Mouse (Mus musculus): ENCODE measurements at regions not wholly inside any gene's neighbourhood (a gene's known extent, or its start where the extent isn't known, plus 50 kb on each side); places are given as distances from the start of the nearest gene placed in this dataset.

GRCm38 (mm10) chr8:36304809-36305208 is 539.2 kb downstream of the Gm19410 start:
- no peak for DNase-seq (ENCODE audit: low spot score in 2 of 2)

DNA sequence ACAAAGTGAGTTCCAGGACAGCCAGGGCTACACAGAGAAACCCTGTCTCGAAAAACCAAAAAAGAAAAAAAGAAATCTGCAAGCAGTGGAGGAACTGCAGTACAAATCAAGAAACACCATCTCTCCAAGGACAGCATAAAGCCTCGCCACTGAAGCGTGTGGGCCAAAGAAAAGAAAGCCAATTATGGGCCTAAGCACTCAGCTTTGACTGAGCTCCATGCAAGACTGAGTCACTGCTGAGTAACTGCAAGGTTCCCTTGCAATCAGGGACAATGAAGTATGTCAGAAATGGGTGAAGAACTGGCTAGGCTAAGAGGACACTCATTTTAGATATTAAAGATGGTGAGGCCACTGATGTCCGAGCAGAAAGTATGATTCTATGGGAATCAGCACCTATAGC is 540.7 kb downstream of the Gm19410 start:
- DNase-seq (ENCODE audit: low spot score in 2 of 2), result no peak

- DNase-seq (ENCODE audit: low spot score in 2 of 2), result no peak
These were observed 541.9 kb downstream of the Gm19410 start for GRCm38 (mm10) chr8:36307496-36307895.

DNA sequence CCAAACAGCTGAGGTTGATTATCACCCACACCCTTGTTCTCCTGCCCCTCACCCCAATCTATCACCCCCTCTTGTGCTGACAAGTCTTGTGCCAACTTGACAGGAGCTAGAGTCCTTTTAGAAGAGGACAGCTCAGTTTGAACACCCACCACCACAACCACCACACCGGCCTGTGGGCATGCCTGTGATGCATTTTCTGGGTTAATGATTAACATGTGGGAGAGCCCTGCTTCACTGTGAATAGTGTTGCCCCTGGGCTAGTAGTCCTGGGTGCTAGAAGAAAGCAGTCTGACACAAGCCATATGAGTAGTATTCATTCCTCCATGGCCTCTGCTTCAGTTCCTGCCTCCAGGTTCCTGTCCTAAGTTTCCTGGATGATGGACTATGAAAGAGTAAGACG is 542.5 kb downstream of the Gm19410 start:
- DNase-seq (ENCODE audit: low spot score in 2 of 2), result no peak

GRCm38 (mm10) chr8:36309326-36309725 is 543.7 kb downstream of the Gm19410 start:
- no peak for DNase-seq (ENCODE audit: low spot score in 2 of 2)

DNA sequence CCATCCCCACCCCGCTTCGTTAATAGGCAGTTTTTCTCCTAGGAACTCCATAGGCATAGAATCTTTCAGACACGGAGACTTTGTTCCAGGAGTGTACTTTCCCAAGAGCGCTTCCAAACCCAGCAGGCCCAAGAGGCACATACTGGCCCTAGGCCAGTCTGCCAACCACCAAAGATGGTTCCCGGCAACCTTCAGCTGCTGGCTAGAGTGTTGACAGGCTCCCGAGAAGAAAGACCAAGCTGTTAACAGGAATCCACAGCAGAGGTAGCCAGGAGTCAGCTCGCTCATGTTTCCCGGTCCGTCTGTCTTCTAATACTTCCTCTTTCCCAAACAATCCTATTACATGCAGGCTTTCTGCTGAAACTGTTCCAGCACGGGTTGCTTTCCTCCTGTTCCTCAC is 544.4 kb downstream of the Gm19410 start:
- DNase-seq (ENCODE audit: low spot score in 2 of 2), result no peak

- DNase-seq (ENCODE audit: low spot score in 2 of 2), result no peak
These were observed 546.1 kb downstream of the Gm19410 start for GRCm38 (mm10) chr8:36311734-36312133.

DNA sequence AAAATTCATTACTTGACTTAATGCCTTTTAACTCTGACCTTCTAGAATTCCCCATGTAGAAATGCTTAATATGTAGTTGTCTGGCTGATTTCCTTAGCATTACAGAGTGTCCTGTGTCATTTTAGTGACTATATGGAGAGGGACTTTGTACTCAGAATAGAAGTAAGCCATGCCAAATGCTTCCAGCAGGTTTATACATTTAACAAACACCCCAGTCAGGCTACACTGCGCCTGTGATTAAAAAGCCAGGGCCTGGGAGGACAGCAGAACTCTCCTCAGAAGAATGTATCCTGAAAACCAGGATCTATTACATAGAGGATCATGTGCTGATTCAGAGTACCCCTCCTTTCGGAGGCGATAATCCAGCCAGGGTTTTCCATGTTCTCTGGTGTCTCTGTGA is 547.4 kb downstream of the Gm19410 start:
- no peak for DNase-seq (ENCODE audit: low spot score in 2 of 2)

GRCm38 (mm10) chr8:36318396-36318795 is 552.8 kb downstream of the Gm19410 start:
- DNase-seq (ENCODE audit: low spot score in 2 of 2), result no peak

- DNase-seq (ENCODE audit: low spot score in 2 of 2), result no peak
These were observed 553.3 kb downstream of the Gm19410 start for GRCm38 (mm10) chr8:36318884-36319283.

GRCm38 (mm10) chr8:36319314-36319959 is 553.8 kb downstream of the Gm19410 start:
- DNase-seq (ENCODE audit: low spot score in 2 of 2), result no peak

GRCm38 (mm10) chr8:36322125-36322524 is 556.5 kb downstream of the Gm19410 start:
- DNase-seq (ENCODE audit: low spot score in 2 of 2), result no peak

DNA sequence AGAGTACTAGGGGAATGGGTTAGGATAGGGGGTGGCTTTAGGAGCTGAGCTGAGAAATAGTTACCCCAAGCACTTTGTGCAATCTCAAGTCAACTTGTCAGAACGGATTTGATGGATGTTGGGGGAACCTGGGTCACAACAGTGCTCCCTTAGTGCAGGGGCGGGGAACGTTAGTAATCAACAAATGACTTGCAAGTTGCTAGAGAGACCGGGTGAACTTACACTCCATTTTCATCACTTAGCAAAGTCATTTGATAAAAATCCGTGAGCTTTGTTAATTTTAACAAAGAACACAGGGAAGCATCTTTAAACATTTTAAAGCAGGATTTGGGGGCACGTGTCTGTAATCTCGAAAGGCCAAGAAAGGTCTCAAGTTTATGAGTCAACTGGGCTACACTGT is 557.0 kb downstream of the Gm19410 start:
- no peak for DNase-seq (ENCODE audit: low spot score in 2 of 2)

- no peak for DNase-seq (ENCODE audit: low spot score in 2 of 2)
These were observed 573.0 kb downstream of the Gm19410 start for GRCm38 (mm10) chr8:36338628-36339027.

GRCm38 (mm10) chr8:36339449-36339848 is 573.9 kb downstream of the Gm19410 start:
- no peak for DNase-seq (ENCODE audit: low spot score in 2 of 2)

DNA sequence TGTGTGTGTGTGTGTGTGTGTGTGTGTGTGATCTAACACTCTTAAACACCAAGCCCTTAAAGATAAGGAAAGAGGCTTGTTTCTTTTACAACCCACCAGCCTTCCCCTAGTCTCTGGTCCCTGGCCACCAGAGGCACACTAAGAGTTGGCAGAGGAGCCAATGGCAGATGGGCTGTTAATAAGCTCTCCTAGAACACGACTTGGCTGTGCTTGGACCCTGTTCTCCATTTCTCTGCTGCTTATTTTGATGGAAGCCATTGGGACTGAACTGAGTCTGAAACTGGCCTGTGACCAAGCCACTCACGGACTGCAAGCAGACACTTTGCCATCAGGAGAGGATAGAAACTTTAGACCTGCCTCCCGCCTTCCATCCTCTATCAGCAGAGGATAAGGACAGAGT is 574.9 kb downstream of the Gm19410 start:
- no peak for DNase-seq (ENCODE audit: low spot score in 2 of 2)

- no peak for DNase-seq (ENCODE audit: low spot score in 2 of 2)
These were observed 576.4 kb downstream of the Gm19410 start for GRCm38 (mm10) chr8:36341965-36342364.

DNA sequence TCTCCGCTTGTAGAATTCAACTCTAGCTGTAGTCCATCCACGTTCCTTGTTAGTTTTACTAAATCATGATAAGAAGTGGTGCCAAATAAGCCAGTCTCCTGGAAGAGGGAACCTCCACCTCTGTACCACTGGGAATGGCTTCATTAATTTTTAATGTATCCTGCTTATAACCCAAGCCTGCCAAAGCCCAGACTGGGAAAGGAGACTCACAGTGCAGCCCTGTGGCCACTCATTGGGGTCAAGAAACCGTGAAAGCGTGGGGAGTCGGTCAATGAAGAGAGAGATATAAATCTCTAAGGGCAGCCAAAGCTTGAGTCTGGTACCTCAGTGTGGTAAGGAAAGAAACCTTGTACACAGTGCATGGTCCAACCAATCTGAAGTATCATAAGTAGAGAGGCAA is 577.1 kb downstream of the Gm19410 start:
- DNase-seq (ENCODE audit: low spot score in 2 of 2), result no peak

DNA sequence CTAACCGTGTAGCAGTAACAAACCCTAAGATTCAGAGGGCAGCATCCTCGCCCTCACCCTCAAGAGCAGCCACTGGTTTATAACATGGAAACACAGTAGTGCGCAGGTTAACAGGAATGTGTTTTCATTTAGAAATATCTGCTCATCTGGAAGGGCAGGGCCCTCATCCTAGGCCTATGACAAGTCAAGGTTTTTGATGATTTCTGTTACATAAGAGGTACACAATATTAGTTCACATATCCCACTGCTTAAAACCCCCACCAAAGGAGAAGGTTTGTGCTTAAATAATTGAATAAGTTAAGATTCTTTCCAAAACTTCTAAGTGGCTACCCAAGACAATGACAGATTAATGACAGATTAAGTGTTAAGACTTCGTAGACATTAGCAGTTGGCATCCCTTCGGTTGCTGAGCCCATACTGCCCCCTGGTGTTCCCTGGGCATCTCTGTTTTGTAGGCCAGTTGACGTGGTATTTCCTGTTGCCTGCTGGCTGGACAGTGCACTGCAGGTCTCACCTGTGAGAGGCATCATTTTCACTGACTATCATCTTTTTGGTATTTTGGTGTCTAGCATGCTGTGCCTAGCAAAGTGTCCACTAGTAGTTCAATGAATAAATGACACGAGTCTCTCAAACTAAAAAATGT is 581.2 kb downstream of the Gm19410 start:
- DNase-seq (ENCODE audit: low spot score in 2 of 2), result peak; percentile 64 to 69

DNA sequence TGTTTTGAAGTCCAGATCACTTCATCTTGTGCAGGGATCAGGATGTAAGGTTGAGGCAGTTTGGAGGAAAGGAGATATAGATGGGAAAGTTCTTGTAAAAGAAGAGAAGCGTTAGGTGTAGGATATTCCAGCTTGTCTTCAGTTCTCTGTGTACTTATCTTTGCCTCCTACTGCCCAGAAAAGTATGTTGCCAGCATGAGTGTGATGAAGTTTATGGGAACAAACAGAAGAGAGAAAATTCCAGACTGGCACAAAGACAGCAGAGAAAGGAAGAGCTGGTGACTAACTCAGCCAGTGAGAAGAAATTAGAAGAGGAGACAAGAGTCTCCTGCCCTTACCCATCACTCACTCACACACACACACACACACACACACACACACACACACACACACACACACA is 582.5 kb downstream of the Gm19410 start:
- no peak for DNase-seq (ENCODE audit: low spot score in 2 of 2)

- DNase-seq (ENCODE audit: low spot score in 2 of 2), result no peak
These were observed 589.3 kb downstream of the Gm19410 start for GRCm38 (mm10) chr8:36354926-36355325.

- no peak for DNase-seq (ENCODE audit: low spot score in 2 of 2)
These were observed 593.4 kb downstream of the Gm19410 start for GRCm38 (mm10) chr8:36358998-36359397.

GRCm38 (mm10) chr8:36361255-36361654 is 595.7 kb downstream of the Gm19410 start:
- DNase-seq (ENCODE audit: low spot score in 2 of 2), result peak; percentile 9 to 13

- DNase-seq (ENCODE audit: low spot score in 2 of 2), result no peak
These were observed 596.2 kb downstream of the Gm19410 start for GRCm38 (mm10) chr8:36361818-36362217.
